ENCODE assay signal across 23 mouse cellular contexts in genomic region chr4:62362437-62362836, GRCm38 (mm10). TPM values are rescaled to one million over a fixed set of nuclear protein-coding genes. Genes with fewer than 3 reads are reported as not detected.
DNase-seq lines count a peak whose midpoint lies in the region; ATAC-seq and TF ChIP-seq lines count a peak whose summit lies in the region.
"Had no signal": no experiment of that assay in that cellular context is flagged by ENCODE, and none has a peak within 500 bp of the region (broad histone marks: within the 10 kb centered on the region; RNA-seq: fewer than 3 reads in every experiment).

No protein-coding gene starts in this region.

- 0 out of 2 replicates have a peak, but pooled peaks cover 3% of the 10 kb centered on the region for H3K36me3 ChIP-seq in heart, embryonic 16.5 days (ENCODE audit: control insufficient read depth, insufficient read depth)
- no peaks in the 10 kb centered on the region for H3K36me3 ChIP-seq in lung, embryonic 14.5 days (ENCODE audit: insufficient read depth)
- no peaks in the 10 kb centered on the region for H3K36me3 ChIP-seq in liver, embryonic 13.5 days
- H3K36me3 ChIP-seq in neural tube, embryonic 15.5 days, result 0 out of 2 replicates have a peak, but pooled peaks cover 2% of the 10 kb centered on the region
- H3K36me3 ChIP-seq: forebrain, embryonic 12.5 days; lung, embryonic 15.5 days; midbrain, embryonic 13.5 days had no signal

- no peak overlapping the region for H3K4me3 ChIP-seq in heart, embryonic 16.5 days (ENCODE audit: low read length)
- no peak overlapping the region for H3K4me3 ChIP-seq in lung, embryonic 14.5 days (ENCODE audit: low read depth, low read length)
- peak overlapping the region; percentile 89; the same call in 1 of the 2 replicates for H3K4me3 ChIP-seq in liver, embryonic 13.5 days (replicated peaks)
- no peak overlapping the region for H3K4me3 ChIP-seq in neural tube, embryonic 15.5 days (replicated peaks)
- H3K4me3 ChIP-seq: left cerebral cortex, adult 2 months had no signal

- no peaks in the 10 kb centered on the region for H3K9me3 ChIP-seq in heart, embryonic 16.5 days (replicated peaks; ENCODE audit: control insufficient read depth, low read length)
- H3K9me3 ChIP-seq in lung, embryonic 14.5 days (ENCODE audit: low read depth, low read length), result no peaks in the 10 kb centered on the region
- H3K9me3 ChIP-seq in liver, embryonic 13.5 days (replicated peaks), result no peaks in the 10 kb centered on the region
- no peaks in the 10 kb centered on the region for H3K9me3 ChIP-seq in neural tube, embryonic 15.5 days (replicated peaks)
- H3K9me3 ChIP-seq: forebrain, embryonic 12.5 days; lung, embryonic 15.5 days; midbrain, embryonic 13.5 days had no signal

- H3K4me1 ChIP-seq in heart, embryonic 16.5 days (ENCODE audit: control insufficient read depth, insufficient read depth, low read length), result peaks cover 15% of the 10 kb centered on the region
- H3K4me1 ChIP-seq in lung, embryonic 14.5 days (ENCODE audit: insufficient read depth), result 0 out of 2 replicates have a peak, but pooled peaks cover 7% of the 10 kb centered on the region
- peaks cover 69% of the 10 kb centered on the region for H3K4me1 ChIP-seq in liver, embryonic 13.5 days (replicated peaks)
- H3K4me1 ChIP-seq in neural tube, embryonic 15.5 days, result peaks cover 31% of the 10 kb centered on the region

- no peak for TF ChIP-seq CTCF in lung, embryonic 14.5 days (IDR thresholded peaks at IDR 0.05; ENCODE audit: low read depth)

- no peak for DNase-seq in heart, postnatal 4 days
- no peak for DNase-seq in lung, embryonic 14.5 days
- DNase-seq in lung, postnatal 4 days, result no peak
- DNase-seq in liver, embryonic 13.5 days, result no peak
- DNase-seq in layer of hippocampus, adult 11-12 months (ENCODE audit: low spot score), result no peak
- DNase-seq: adrenal gland, adult 2 months; cerebellum, adult 8-10 months; gastrocnemius, postnatal 10 days; heart, adult 18-20 months; heart, postnatal 36 days; kidney, adult 18-20 months; left cerebral cortex, postnatal 4 days; right cerebral cortex, postnatal 14 days had no signal

- no peak overlapping the region for H3K27ac ChIP-seq in heart, embryonic 16.5 days (ENCODE audit: low read length)
- H3K27ac ChIP-seq in lung, embryonic 14.5 days (ENCODE audit: low read depth), result no peak overlapping the region
- no peak overlapping the region for H3K27ac ChIP-seq in liver, embryonic 13.5 days
- H3K27ac ChIP-seq in neural tube, embryonic 15.5 days (replicated peaks), result no peak overlapping the region
- H3K27ac ChIP-seq: forebrain, embryonic 12.5 days; kidney, postnatal 0 days; layer of hippocampus, adult 2 months; left cerebral cortex, adult 2 months; midbrain, embryonic 13.5 days; stomach, postnatal 0 days had no signal

- no peak for ATAC-seq in heart, embryonic 16.5 days (replicated peaks; ENCODE audit: extremely low read depth, insufficient read depth, low FRiP score)
- ATAC-seq in lung, embryonic 14.5 days (ENCODE audit: insufficient read depth), result no peak
- no peak for ATAC-seq in liver, embryonic 13.5 days (ENCODE audit: low read depth)
- ATAC-seq in neural tube, embryonic 15.5 days (ENCODE audit: low FRiP score), result no peak
- ATAC-seq: hindbrain, embryonic 16.5 days; midbrain, embryonic 13.5 days had no signal

- peak overlapping the region; percentile 87; the same call in 1 of the 2 replicates for H3K4me2 ChIP-seq in heart, embryonic 16.5 days (ENCODE audit: low read depth, low read length)
- peak overlapping the region; percentile 70 for H3K4me2 ChIP-seq in lung, embryonic 14.5 days
- H3K4me2 ChIP-seq in liver, embryonic 13.5 days, result peak overlapping the region; percentile 95
- H3K4me2 ChIP-seq in neural tube, embryonic 15.5 days, result 0 out of 2 replicates have a peak overlapping the region, but pooled peaks have one; percentile 80

- no peaks in the 10 kb centered on the region for H3K27me3 ChIP-seq in heart, embryonic 16.5 days (ENCODE audit: control insufficient read depth, insufficient read depth, low read length)
- H3K27me3 ChIP-seq in lung, embryonic 14.5 days (ENCODE audit: insufficient read depth, low read length), result no peaks in the 10 kb centered on the region
- H3K27me3 ChIP-seq in liver, embryonic 13.5 days, result no peaks in the 10 kb centered on the region
- H3K27me3 ChIP-seq in neural tube, embryonic 15.5 days (replicated peaks), result no peaks in the 10 kb centered on the region
- H3K27me3 ChIP-seq: forebrain, embryonic 12.5 days; lung, embryonic 15.5 days; midbrain, embryonic 13.5 days had no signal

- whole genome bisulfite sequencing in heart, embryonic 16.5 days, result 63% methylated on average over 2 of the region's 2 CpGs
- 74% methylated on average over 2 of the region's 2 CpGs for WGBS in lung, embryonic 14.5 days
- 47% methylated on average over 2 of the region's 2 CpGs for WGBS in liver, embryonic 13.5 days (ENCODE audit: insufficient replicate concordance)
- WGBS in neural tube, embryonic 15.5 days, result 91% methylated on average over 2 of the region's 2 CpGs

- no peak overlapping the region for H3K9ac ChIP-seq in heart, embryonic 16.5 days (ENCODE audit: low read length)
- no peak overlapping the region for H3K9ac ChIP-seq in lung, embryonic 14.5 days
- peak overlapping the region; percentile 41; the same call in 1 of the 2 replicates for H3K9ac ChIP-seq in liver, embryonic 13.5 days
- H3K9ac ChIP-seq in neural tube, embryonic 15.5 days (replicated peaks), result no peak overlapping the region

RNA-seq across cellular contexts. Expression of gene Slc31a1, which starts 1.9 kb away (rescaled TPM):
- 42.3 and 43.0 TPM in 2 replicates for polyA plus RNA-seq in heart, embryonic 16.5 days (2015; fragmentation: Nextera tagmentation; extraction: Ambion mirVana)
- total RNA-seq in heart, postnatal 4 days (2021), result 10 to 100 TPM; 31.5 to 34.7 TPM
- 44.4 and 50.8 TPM in 2 replicates for polyA plus RNA-seq in lung, embryonic 14.5 days (2014; fragmentation: Nextera tagmentation; extraction: Ambion mirVana)
- 39.0 and 48.8 TPM in 2 replicates for polyA plus RNA-seq in liver, embryonic 13.5 days (2015; fragmentation: Nextera tagmentation; extraction: Ambion mirVana)
- polyA plus RNA-seq in neural tube, embryonic 15.5 days (2015; fragmentation: Nextera tagmentation; extraction: Ambion mirVana), result 32.2 and 36.5 TPM in 2 replicates

RNA-seq across cellular contexts. Expression of gene Fkbp15, which starts 2.1 kb away (rescaled TPM):
- 18.0 and 18.9 TPM in 2 replicates for polyA plus RNA-seq in heart, embryonic 16.5 days (2015; fragmentation: Nextera tagmentation; extraction: Ambion mirVana)
- 10 to 100 TPM; 26.5 to 28.1 TPM for total RNA-seq in heart, postnatal 4 days (2021)
- polyA plus RNA-seq in lung, embryonic 14.5 days (2014; fragmentation: Nextera tagmentation; extraction: Ambion mirVana), result 24.6 and 26.6 TPM in 2 replicates
- 15.5 and 15.7 TPM in 2 replicates for polyA plus RNA-seq in liver, embryonic 13.5 days (2015; fragmentation: Nextera tagmentation; extraction: Ambion mirVana)
- 22.6 and 24.2 TPM in 2 replicates for polyA plus RNA-seq in neural tube, embryonic 15.5 days (2015; fragmentation: Nextera tagmentation; extraction: Ambion mirVana)

RNA-seq across cellular contexts. Expression of gene Cdc26, which starts 46.0 kb away (rescaled TPM):
- 83.0 and 85.5 TPM in 2 replicates for polyA plus RNA-seq in heart, embryonic 16.5 days (2015; fragmentation: Nextera tagmentation; extraction: Ambion mirVana)
- total RNA-seq in heart, postnatal 4 days (2021), result 10 to 100 TPM; 58.0 to 61.1 TPM
- 175 and 180 TPM in 2 replicates for polyA plus RNA-seq in lung, embryonic 14.5 days (2014; fragmentation: Nextera tagmentation; extraction: Ambion mirVana)
- polyA plus RNA-seq in liver, embryonic 13.5 days (2015; fragmentation: Nextera tagmentation; extraction: Ambion mirVana), result 77.7 and 97.1 TPM in 2 replicates
- 76.8 and 95.4 TPM in 2 replicates for polyA plus RNA-seq in neural tube, embryonic 15.5 days (2015; fragmentation: Nextera tagmentation; extraction: Ambion mirVana)

RNA-seq across cellular contexts. Expression of gene Prpf4, which starts 46.2 kb away (rescaled TPM):
- polyA plus RNA-seq in heart, embryonic 16.5 days (2015; fragmentation: Nextera tagmentation; extraction: Ambion mirVana), result 12.8 and 15.0 TPM in 2 replicates
- total RNA-seq in heart, postnatal 4 days (2021), result 10 to 100 TPM; 12.5 to 14.2 TPM
- polyA plus RNA-seq in lung, embryonic 14.5 days (2014; fragmentation: Nextera tagmentation; extraction: Ambion mirVana), result 29.3 and 32.9 TPM in 2 replicates
- polyA plus RNA-seq in liver, embryonic 13.5 days (2015; fragmentation: Nextera tagmentation; extraction: Ambion mirVana), result 13.1 and 15.2 TPM in 2 replicates
- polyA plus RNA-seq in neural tube, embryonic 15.5 days (2015; fragmentation: Nextera tagmentation; extraction: Ambion mirVana), result 15.3 and 16.4 TPM in 2 replicates
